Mouse (Mus musculus) testis, adult 2 months (tissue): ENCODE measurements at regions not wholly inside any gene's neighbourhood (a gene's known extent, or its start where the extent isn't known, plus 50 kb on each side); places are given as distances from the start of the nearest gene placed in this dataset.

ENCODE experiments used
- CTCF ChIP-seq: fragments of 200-500 bp; IDR thresholded peaks from 2 replicates; pipeline ENCODE4 v1.5.1; 2012; ENCODE audit warnings: low read depth, mild to moderate bottlenecking, inconsistent platforms, low read length, moderate library complexity; ENCODE audit not compliant: control insufficient read depth, insufficient read depth, insufficient replicate concordance
- POLR2A ChIP-seq: fragments of 200-500 bp; IDR thresholded peaks from 2 replicates; pipeline ENCODE4 v1.6.1; 2012; ENCODE audit warnings: low read depth, mild to moderate bottlenecking, inconsistent platforms, low read length, moderate library complexity; ENCODE audit not compliant: control insufficient read depth

GRCm38 (mm10) chr8:88050651-88051050 lies 67.9 kb upstream of the Cnep1r1 start:
- TF ChIP-seq CTCF: no peak
- no peak for TF ChIP-seq POLR2A
